Mouse (Mus musculus): ENCODE measurements around the gene Dcakd.

The Dcakd gene

DNA sequence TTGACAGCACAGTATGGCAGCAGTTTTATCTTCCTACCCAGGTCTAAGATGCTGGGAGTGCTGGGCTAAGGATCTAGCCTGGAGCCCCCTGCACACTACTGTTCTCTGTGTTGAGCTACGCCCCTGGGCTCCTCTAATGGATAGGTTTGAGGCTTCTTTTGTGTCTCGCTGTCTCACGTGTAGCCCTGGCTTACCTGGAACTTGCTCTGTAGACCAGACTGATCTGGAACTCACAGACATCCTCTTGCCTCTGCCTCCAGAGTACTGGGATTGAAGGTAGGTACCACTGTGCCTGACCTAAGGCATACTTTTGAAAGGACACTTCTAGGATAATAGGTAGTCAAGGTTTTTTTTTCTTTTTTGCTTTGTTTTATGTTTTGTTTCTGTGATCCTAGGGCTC is 15.8 kb upstream of the Dcakd start:
- no peak for DNase-seq

DNA sequence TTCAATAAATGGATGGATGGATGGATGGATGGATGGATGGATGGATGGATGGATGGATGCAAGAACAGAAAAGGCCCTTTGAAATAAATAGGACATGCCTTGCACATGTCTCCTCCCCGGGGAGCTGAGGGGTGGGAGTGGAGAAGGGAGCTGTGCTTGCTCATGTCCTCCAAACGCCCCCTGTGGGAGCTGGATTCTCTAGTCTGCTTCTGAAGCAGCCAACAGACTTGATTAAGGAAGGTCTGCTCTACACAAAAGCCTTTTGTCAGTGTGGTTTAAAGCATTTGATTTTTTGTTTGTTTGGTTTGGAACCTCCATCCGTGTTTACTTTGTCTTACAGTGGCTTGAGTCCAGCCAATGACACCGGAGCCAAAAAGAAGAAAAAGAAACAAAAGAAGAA is 14.7 kb upstream of the Dcakd start:
- DNase-seq: peak; percentile 36 to 37

DNA sequence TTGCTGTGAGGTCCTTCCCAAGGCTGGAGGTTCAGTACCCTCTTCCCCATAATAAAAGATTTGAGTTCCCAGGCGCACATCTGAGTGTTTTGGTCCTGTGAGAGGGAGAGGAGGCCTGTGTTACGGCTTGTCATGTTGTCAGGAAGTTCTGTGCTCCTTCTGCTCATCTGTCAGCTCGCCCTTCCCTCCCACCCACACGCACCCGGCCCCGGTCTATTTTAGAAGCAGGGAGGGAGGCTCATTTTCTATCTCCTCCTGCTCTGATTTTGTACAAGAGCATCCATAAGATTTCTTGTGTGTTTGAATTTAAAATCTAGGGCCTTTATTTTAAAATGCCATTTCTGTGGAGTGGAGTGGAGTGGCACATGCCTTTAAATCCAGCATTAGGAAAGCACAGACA is 9.9 kb upstream of the Dcakd start:
- no peak for DNase-seq

DNA sequence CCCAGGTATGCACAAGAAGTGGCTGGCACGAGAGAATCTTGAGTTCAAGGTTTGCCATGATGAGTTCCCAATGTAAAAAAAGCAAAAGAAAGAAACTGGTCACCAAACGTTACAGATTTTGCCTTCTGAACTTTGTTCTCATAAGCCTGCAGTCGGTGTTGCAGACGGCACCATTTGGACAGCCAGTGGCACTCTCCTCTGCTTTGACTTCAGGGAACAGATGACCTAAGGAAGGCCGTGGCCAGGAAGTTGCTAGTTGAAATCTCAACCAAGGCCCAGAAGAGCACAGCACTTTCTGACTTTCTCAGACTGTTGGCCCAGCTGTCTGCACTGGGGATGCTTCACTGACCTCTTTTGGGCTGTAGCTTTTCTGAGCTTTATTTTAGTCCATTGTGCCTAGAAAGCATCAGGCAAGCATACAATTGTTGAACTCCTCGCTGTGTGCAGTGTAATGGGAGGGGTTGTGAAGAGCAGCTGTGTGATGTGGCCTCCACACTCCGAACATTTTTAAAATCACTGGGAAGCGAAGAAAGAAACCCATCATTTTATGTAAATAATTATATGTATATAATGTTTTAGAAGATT is 8.8 kb upstream of the Dcakd start:
- no peak for DNase-seq

DNA sequence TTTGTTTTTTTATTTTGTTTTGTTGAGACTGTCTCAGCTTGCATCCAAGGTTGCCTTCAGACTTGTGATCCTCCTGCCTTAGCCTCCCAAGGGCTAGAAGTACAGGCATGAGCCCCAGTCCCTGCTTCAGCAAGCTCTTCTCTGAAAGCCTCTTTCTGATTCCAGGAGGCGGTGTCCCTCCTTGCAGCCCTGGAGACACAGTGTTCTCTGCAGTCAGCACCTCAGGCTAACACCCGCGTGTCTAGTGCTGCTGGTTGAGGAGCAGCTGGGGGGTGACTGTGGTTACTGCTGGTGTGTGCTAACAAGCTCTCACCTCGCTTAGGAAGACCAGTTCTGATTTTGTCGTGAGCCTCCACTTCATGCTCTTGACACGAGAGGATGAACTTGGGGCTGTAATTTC is 6.9 kb upstream of the Dcakd start:
- DNase-seq: no peak

DNA sequence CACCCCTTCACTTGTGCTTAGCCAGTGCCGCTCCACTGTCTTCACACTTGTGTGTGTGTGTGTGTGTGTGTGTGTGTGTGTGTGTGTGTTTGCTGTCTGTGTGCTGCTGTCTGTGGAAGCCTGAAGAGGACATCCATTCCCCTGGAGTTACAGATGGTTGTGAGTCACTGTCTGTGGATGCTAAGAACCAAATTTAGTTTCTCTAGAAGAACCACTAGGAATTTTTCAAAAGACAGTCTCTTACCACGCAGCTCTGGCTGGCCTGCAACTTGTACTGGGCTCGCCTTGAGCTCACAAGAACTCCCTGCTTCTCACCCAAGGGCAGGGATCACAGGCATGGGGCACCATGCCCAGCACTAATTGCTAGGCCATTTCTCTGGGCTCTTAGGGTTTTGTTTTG is 4.9 kb upstream of the Dcakd start:
- no peak for DNase-seq

DNA sequence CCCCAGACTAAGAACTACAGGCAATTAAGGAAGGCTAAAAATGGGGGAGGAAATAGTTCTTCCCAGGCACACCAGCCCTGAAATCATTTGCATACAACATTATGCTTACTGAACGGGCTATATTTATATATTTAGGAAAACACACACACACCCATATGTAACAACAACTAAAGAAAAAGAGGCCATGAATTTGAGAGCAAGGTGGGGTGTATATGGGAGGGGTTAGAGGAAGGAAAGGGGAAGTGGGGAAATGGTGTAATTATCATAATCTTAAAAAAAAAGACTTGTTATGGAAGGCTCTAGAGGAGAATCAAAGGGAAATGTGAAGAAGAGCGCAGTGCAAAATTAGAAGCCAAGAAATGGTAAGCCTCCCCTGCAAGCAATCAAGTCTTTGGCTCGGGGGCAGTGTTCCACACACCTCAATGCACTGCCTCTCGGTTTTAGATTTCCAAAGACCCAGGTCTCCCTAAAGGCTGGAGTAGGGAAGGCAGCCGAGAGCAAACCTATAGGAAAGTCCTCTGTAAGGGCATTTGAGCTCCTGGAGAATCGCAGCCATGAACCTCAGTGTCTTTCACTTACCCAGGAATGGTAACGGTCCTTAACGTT is 460 bp downstream of the Dcakd start:
- DNase-seq: no peak

DNA sequence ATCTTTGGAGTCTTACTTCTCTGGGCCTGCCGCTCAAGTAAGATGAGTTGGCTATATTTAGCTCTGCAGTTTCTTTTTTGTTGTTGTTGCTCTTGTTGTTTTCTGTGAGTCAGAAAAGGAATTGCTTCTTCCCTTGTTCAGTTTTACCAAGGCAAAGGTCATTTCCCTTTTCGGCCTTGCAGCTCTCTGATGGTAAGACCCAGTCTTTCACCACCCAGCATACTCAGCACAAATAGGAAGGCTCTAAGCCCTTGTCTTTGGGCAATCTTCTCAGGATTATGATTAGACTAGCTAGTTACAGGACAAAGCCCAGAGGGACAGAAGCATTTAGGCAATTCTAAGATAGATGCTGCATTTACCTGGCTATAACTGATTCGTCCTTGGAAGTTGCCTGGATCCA is 1.2 kb downstream of the Dcakd start:
- no peak for DNase-seq

DNA sequence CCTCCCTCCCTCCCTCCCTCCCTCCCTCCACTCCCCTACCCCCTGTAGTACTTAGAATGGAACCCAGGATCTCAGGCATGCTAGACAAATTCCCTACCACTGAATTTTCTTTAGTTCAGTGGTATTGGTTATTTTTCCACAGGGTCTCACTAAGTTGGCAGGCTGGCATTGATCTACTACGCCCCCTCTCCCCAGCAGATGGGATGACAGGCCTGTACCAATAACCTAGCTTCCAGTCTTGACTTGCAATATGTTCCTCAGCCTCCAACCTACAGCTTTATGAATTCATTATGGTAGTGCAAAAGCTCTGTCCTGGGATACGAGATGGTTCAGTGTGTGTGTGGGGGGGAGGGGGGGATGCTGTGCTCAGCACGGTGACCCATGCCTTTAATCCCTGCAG is 4.2 kb downstream of the Dcakd start:
- DNase-seq: no peak

DNA sequence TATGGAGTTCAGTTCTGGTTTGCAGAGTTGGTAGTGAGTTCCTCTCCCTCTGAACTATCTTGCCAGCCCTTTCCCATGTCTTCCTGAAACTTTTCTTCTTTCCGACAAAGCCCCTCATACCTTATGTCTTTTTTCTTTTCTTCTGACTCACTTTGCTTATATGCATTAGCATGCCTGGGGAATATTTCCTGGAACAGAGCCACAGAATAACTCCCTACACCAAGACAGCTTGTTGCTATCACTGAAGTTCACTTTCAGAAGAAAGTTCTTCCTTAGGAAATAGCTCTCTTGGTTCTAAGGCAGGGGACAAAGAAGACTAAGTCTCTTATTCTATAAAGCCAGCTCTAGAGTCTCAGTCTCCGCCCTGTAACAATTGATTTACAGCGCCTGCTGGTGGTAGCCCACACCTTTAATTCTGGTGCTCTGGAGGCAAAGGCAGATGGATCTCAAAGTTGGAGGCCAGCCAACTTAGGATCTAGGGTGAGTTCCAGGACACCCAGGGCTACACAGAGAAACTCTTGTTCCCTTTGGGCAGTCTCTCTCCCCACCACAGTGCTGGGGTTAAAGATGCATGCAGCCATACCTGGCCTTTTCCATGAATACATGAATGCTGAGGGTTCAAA is 7.3 kb downstream of the Dcakd start:
- peak in 1 of 2 experiments; percentile 25 for DNase-seq

DNA sequence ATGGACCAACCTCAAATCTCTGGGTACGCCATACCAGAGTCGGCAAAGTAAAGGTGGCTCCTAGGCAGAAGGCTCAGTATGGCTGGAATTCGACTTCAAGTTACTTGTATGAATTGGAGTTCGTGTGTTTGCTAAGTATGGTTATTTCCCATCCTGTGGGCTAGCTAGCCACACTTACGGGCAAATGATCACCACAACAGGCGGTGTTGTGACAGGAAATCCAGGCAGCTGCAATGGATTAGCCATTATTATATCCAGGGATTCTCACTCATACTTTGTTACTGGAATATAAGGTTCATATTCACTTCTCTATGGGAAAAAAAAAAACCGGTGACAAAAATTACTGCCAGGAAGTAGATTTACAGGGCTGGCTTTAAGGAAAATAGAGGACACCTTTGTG is 8.8 kb downstream of the Dcakd start:
- DNase-seq: no peak

DNA sequence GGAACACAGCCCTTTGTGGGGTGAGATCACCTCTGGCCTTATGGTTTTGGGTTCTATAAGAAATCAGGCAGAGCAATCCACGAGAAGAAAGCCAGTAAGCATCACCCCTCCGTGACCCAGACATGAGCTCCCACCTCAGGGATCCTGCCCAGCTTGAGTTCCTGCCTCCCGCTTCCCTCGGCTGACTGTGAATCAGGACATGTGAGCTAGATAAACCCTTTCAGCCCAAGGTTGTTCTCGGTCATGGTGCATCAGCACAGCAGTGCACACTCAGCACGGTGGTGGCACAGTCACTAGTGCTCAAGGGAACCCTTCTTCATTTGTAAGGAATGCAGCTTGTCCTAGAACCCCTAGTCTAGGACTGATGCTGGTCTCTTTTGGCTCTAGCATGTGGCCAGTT is 9.3 kb downstream of the Dcakd start:
- no peak for DNase-seq

DNA sequence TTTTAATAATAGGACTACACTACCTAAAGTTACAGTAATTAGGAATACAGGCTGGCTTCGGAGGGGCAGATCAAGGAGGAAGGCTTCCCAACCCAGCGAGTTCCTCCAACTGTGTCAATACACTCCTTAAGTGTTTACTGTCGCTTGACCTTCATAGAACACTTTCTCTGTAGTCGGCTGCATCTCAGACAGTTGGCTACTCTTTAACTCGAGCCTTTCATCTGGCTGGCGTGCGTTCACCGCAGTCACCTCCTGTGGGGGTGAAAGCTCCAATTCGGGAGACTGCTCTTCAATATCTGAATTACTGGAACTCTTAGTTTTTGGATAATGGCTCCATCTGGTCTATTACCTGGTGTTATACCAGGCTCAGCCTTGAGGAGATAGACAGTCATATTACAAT is 10.5 kb downstream of the Dcakd start:
- DNase-seq: peak in 1 of 2 experiments; percentile 44

DNA sequence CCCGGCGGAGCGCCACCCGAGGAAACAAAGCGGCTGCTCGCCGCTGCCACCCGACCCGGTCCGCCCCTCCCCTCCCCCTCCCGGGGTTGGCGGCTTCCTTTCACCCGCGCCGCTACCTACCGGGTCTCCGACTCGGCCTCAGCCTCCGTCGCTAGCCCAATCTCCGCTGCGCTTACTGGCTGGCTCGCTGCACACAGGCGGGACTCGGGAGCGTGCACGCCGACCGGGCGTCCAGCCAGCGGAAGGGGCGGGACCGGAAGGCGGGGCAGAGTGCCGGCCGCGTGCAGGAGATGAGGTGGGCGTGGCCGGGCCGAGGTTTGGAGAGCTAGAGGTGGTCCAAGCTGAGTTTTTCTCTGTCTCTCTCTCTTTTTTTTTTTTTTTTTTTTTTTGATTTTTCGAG is 11.2 kb downstream of the Dcakd start:
- DNase-seq: peak; percentile 99

DNA sequence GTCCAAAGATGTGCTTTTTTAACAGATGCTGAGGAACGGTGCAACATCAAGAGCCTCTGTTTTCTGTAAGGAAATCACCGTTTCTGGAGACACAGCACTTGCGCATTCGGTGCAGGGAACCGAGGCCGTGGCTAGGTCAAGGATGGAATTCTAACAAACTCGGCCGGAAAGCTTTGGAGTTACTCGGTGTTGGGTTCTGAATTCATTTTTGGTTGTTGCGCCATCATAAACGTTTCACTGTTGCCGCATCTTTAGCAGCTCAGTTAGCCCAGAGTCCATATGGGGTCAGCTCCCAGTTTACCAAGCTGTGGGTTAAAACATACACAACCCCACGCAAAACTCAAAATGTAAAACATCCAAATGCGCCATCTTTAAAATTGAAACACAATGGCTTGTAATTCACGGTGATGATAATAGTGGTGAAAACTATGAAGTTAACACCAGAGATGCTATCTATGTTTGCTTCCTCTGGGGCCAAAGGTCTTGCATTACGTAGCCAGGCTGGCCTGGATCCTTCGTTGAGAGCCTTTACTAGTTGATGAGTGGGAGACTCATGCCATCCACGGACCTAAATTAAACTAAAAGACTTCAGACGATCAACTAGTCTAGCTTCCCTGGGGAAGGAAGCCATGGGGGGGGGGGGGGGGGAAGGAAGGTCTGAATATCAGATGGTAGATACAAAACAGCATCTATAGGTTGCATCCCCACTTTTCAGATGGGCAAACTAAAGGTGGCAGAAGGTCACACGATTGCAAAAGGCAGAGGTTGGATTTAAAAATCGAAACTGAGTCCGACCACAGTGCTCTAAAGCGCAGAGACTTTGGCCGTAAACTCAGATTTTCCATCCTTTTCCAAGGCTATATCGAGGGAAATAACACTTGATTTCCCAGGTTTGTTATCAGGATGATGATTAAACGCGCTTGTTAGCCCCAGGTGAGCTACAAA is 12.0 kb downstream of the Dcakd start:
- DNase-seq: no peak

DNA sequence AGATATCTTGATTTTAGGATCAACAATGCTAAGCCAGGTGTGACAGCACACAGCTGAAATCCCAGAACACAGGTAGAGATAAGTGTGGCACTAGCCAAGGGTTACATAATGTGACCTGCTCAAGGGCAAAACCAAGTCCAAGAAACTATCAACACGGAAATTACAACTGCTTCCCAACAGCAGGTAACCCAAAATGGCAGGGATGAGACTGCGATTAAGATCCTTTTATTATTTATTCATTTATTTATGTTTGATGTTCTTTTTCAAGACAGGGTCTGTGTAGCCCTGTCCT is 17.0 kb downstream of the Dcakd start:
- no peak for DNase-seq

DNA sequence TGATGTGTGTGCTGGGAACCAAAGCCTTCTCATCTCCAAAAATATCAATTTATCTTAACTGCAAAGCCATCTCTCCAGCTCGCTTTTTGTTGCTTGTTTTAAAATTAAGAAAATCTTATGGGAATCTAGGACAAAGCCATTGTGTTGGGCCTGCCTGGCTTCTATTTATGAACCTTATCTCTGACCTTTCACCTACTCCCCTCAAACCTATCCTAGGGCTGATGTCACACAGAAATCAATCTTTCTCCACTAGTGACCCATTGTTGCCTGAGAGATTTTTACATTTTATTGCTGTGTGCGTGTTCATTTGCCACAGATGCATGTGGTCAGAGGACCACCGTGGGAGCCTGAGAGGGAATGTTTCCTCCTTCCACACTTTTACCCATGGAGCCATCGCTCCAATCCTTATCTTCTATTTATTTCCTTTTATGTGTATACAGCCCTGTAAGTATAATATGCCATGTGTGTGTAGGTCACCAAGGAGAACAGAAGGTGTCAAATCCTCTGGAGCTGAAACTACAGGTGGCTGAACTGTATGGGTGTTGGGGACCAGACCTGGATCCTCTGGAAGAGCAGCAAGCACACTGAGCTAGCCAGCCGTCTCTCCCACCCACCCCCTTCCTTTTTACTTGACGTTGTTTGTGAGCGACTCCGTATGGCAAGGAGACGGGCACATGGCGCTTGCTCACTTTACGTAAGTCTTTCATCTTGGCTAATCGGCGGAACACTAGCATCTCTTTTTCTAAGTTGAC is 17.5 kb downstream of the Dcakd start:
- no peak for DNase-seq

DNA sequence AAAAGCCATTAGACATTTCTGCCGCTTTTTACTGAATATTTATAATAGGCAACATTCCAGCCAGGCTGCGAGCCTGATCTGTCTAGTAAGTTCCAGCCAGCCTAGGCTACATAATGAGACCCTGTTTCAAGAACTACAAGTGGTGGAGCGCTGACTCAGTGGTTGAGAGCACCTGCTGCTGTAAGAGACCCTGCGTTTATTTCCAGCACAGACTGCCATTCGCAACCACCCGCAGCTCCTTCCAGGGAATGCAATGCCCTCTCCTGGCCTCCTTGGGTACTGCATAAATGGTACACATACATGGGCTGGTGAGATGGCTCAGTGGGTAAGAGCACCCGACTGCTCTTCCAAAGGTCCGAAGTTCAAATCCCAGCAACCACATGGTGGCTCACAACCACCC is 18.9 kb downstream of the Dcakd start:
- peak; percentile 51 to 58 for DNase-seq

DNA sequence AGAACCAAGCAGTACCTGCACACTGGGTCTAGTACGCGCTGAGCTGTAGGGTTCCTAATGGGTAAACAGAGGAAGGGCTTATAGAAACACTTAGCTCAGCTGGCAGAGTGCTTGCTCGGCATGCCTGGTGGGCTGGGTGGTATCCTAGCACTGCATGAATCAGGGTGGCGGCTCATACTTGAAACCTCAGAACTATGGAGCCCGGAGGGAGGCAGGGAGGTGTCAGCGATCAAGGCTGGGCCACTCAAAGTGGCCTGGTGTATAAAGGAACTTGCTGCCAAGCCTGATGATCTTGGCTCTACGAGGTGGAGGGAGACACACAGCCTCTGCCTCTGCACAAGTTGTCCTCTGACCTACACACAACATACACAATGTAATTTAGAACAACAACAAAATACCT is 19.6 kb downstream of the Dcakd start:
- DNase-seq: no peak

DNA sequence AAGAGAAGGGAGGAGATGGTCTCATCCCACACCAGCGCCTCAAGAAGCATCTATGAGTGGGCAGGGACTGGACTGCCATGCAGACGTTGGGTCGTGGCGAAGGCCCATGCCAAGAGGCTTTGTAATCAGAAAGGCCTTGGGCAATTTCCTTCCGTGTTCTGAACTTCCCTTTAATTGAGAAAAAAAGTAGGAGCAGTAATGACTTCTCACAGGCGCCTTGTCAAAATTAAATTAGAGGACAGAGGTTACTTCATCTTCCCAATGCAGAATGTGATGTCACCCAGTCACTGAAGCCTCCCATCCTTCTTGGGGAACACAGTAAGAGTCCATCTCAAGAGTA is 21.2 kb downstream of the Dcakd start:
- DNase-seq: peak in 1 of 2 experiments; percentile 28

DNA sequence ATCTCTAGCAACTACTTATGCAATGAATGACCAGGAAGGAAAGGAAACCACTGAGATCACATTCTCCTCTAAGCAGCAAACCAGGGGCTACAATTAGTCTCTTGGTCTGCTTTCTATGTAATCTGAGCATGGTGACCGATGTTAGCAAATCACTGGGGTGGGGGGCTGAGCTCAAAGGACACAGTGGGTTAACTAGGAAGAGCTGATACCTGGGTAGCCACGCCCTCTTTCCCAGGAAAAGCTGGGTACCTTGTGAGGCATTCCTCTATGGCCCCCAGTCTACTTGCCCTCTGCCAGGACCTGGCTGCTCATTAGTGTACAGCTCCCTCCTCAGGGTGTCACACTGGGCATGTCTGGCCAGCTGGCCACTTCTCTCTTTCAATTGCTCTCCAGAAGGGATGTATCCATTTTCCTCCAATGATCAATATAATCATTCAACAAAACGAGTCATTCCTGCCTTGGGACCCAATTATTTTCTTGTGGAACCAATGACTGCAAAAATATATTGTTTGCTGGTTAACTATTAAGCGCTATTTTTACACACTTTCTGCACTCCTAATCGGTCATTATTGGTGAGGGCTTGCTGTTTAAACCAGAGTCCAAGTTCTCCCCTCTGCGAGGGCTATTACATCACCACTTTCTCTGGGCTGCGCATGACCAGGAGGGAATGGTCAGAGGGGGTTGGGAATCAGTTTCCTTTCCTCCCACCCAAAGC is 21.7 kb downstream of the Dcakd start:
- no peak for DNase-seq

DNA sequence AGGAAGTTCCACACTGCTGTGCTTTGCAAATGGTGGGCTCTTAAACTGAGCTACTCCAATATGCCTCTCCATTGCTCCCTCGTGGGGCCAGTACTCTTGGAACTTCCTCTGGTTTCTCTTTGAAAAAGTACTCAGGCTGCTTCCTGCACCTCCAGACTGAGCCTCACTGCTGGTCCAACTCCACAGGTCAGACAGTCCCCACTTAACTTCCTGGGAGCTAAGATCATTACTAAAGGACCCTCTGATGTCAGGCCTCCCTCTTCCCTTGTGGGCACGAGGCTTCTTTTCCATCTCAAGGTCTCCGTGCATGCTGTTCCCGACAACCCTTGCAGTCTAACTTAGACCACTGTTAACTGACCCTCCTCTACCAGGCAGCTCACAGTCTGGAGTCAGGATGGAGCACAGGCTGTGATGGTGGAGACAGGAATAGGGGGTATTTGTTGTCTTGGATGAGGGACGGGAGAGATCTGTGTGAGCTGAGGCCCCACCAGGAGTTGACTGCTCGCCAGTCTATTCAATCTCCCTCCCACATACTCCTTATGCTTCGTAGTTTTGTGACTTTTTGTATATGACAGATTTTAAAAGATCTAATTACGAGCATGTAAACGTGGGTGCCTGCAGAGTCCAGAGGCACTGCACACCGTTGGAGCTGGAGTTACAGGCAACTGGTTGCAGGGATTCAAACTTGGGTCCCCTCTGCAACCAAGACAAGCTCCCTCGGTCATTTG is 22.7 kb downstream of the Dcakd start:
- DNase-seq: no peak
